Mouse (Mus musculus) neural tube, embryonic 15.5 days (tissue): ENCODE results near the gene Irs3. TPM values are rescaled to one million over a fixed set of nuclear protein-coding genes. Genes with fewer than 3 reads are reported as not detected.
"Not testable (repeated sequence)": the region's sequence is repeated elsewhere in the genome, so short reads cannot be mapped to it uniquely, and the experiment has no call there.

Source experiments
- ATAC-seq: fragments of 200-750 bp; cut with Nextera tagmentation; 2 replicates; pipeline ENCODE4 v1.8.0; 2017; ENCODE audit warnings: mild to moderate bottlenecking, moderate TSS enrichment, moderate library complexity; ENCODE audit not compliant: low FRiP score
- H3K27ac ChIP-seq: fragments of 300-500 bp; sonication (generic); replicated peaks from 2 replicates; pipeline ENCODE4 v1.5.1; 2015; ENCODE audit warnings: mild to moderate bottlenecking, inconsistent platforms
- H3K27me3 ChIP-seq: fragments of 300-500 bp; sonication (generic); replicated peaks from 2 replicates; pipeline ENCODE4 v1.6.1; 2015; ENCODE audit warnings: inconsistent platforms
- H3K36me3 ChIP-seq: fragments of 300-500 bp; sonication (generic); 2 replicates; pipeline ENCODE4 v1.6.1; 2015; ENCODE audit warnings: inconsistent platforms
- H3K4me1 ChIP-seq: fragments of 300-500 bp; sonication (generic); 2 replicates; pipeline ENCODE4 v1.6.1; 2015; ENCODE audit warnings: inconsistent platforms
- H3K4me2 ChIP-seq: fragments of 300-500 bp; sonication (generic); 2 replicates; pipeline ENCODE4 v1.6.1; 2015; ENCODE audit warnings: inconsistent platforms, mild to moderate bottlenecking, moderate library complexity
- H3K4me3 ChIP-seq: fragments of 300-500 bp; sonication (generic); replicated peaks from 2 replicates; pipeline ENCODE4 v1.5.1; 2015; ENCODE audit warnings: mild to moderate bottlenecking, inconsistent platforms
- H3K9ac ChIP-seq: fragments of 300-500 bp; sonication (generic); replicated peaks from 2 replicates; pipeline ENCODE4 v1.6.1; 2015; ENCODE audit warnings: mild to moderate bottlenecking, inconsistent platforms
- H3K9me3 ChIP-seq: fragments of 300-500 bp; sonication (generic); replicated peaks from 2 replicates; pipeline ENCODE4 v1.6.1; 2016; ENCODE audit warnings: inconsistent platforms
- WGBS: fragments of 180-500 bp; shearing (Covaris S2); methylation state at CpG from one replicate; pipeline ENCODE4 v1.1.7; 2015; ENCODE audit warnings: mixed read lengths; 5-methylcytosine and 5-hydroxymethylcytosine counted together
- polyA plus RNA-seq: library from polyadenylated mRNA; unstranded; fragments of >200 nt; fragmentation: Nextera tagmentation; extraction: Ambion mirVana; gene quantifications from 2 replicates; pipeline ENCODE4 v1.2.1, GENCODE M21; 2015

Gene Irs3
- polyA plus RNA-seq, 1 experiment from 2014 or later = 0.12 TPM

GRCm38 (mm10) chr5:137631591-137631990, 13.9 kb downstream of the Irs3 start:
- Histone ChIP-seq H3K27me3 (no peaks in the 10 kb centered on the region), H3K4me2 (peak overlapping the region; percentile 96), H3K27ac (peak overlapping the region; percentile 41; the same call in 1 of the 2 replicates), H3K9me3 (no peaks in the 10 kb centered on the region), H3K4me3 (no peak overlapping the region), H3K36me3 (peaks cover 26% of the 10 kb centered on the region), H3K9ac (peak overlapping the region; percentile 17; the same call in 1 of the 2 replicates), H3K4me1 (peaks cover 43% of the 10 kb centered on the region)
- ATAC-seq = no peak
- 69% methylated on average over 4 of the region's 4 CpGs for WGBS

- 63% methylated on average over 9 of the region's 9 CpGs for WGBS
- H3K36me3 ChIP-seq = peaks cover 23% of the 10 kb centered on the region
- H3K27ac ChIP-seq = peak overlapping the region; percentile 38; the same call in 1 of the 2 replicates
- no peaks in the 10 kb centered on the region for H3K27me3 ChIP-seq
- peaks cover 43% of the 10 kb centered on the region for H3K4me1 ChIP-seq
- no peaks in the 10 kb centered on the region for H3K9me3 ChIP-seq
- H3K9ac ChIP-seq = peak overlapping the region; percentile 28; the same call in 1 of the 2 replicates
- H3K4me2 ChIP-seq = peak overlapping the region; percentile 96
- no peak for ATAC-seq
- no peak overlapping the region; the same call in 1 of the 2 replicates for H3K4me3 ChIP-seq
These were observed 14.3 kb downstream of the Irs3 start for GRCm38 (mm10) chr5:137631171-137631570.

- H3K36me3 ChIP-seq = peaks cover 17% of the 10 kb centered on the region
- H3K4me3 ChIP-seq = peak overlapping the region; percentile 99
- H3K4me1 ChIP-seq = peaks cover 43% of the 10 kb centered on the region
- peak overlapping the region; percentile 96 for H3K4me2 ChIP-seq
- H3K27me3 ChIP-seq = no peaks in the 10 kb centered on the region
- 33% methylated on average over 3 of the region's 3 CpGs for WGBS
- no peak for ATAC-seq
- peak overlapping the region; percentile 60; the same call in 1 of the 2 replicates for H3K27ac ChIP-seq
- H3K9me3 ChIP-seq = no peaks in the 10 kb centered on the region
- peak overlapping the region; percentile 89 for H3K9ac ChIP-seq
These were observed 14.9 kb downstream of the Irs3 start for GRCm38 (mm10) chr5:137630602-137631001.

GRCm38 (mm10) chr5:137629906-137630545, 15.5 kb downstream of the Irs3 start:
- peak overlapping the region; percentile 89 for H3K9ac ChIP-seq
- H3K4me3 ChIP-seq = peak overlapping the region; percentile 99
- peaks cover 43% of the 10 kb centered on the region for H3K4me1 ChIP-seq
- peak overlapping the region; percentile 96 for H3K4me2 ChIP-seq
- H3K36me3 ChIP-seq = peaks cover 12% of the 10 kb centered on the region; the same call in 1 of the 2 replicates
- no peaks in the 10 kb centered on the region for H3K27me3 ChIP-seq
- no peaks in the 10 kb centered on the region for H3K9me3 ChIP-seq
- WGBS = 29% methylated on average over 6 of the region's 6 CpGs
- ATAC-seq = no peak
- H3K27ac ChIP-seq = peak overlapping the region; percentile 92

- ATAC-seq = peak; percentile 20; the same call in 1 of the 2 replicates
- WGBS = under 1% methylated on average over 23 of the region's 23 CpGs
These were observed 16.2 kb downstream of the Irs3 start for GRCm38 (mm10) chr5:137629306-137629721.

GRCm38 (mm10) chr5:137628498-137629305, 16.8 kb downstream of the Irs3 start, which contains the start of the genes Fbxo24, Lrch4 and Gm20605:
TSS of gene Fbxo24 (minus strand) at chr5:137629002.
TSS of gene Lrch4 (plus strand) at chr5:137629121.
TSS of gene Gm20605 (plus strand) at chr5:137629175.
- peaks cover 7% of the 10 kb centered on the region; the same call in 1 of the 2 replicates for H3K36me3 ChIP-seq
- H3K4me3 ChIP-seq = peak within 1 kb of the TSS; percentile 99
- H3K4me1 ChIP-seq = peaks cover 43% of the 10 kb centered on the region
- H3K27ac ChIP-seq = peak within 1 kb of the TSS; percentile 92
- no peaks in the 10 kb centered on the region for H3K27me3 ChIP-seq
- H3K9ac ChIP-seq = peak within 1 kb of the TSS; percentile 89
- no peaks in the 10 kb centered on the region for H3K9me3 ChIP-seq
- H3K4me2 ChIP-seq = peak within 1 kb of the TSS; percentile 96
- peak; percentile 99 for ATAC-seq
- under 1% methylated on average over 40 of the region's 46 CpGs for WGBS

More at GRCm38 (mm10) chr5:137629306-137629721, 16.2 kb downstream of the Irs3 start:
- no peaks in the 10 kb centered on the region for H3K9me3 ChIP-seq
- peak overlapping the region; percentile 89 for H3K9ac ChIP-seq
- no peaks in the 10 kb centered on the region for H3K27me3 ChIP-seq
- H3K4me1 ChIP-seq = peaks cover 43% of the 10 kb centered on the region
- H3K4me3 ChIP-seq = peak overlapping the region; percentile 99
- peak overlapping the region; percentile 92 for H3K27ac ChIP-seq
- H3K36me3 ChIP-seq = peaks cover 12% of the 10 kb centered on the region; the same call in 1 of the 2 replicates
- peak overlapping the region; percentile 96 for H3K4me2 ChIP-seq

- no peaks in the 10 kb centered on the region for H3K9me3 ChIP-seq
- H3K9ac ChIP-seq = peak overlapping the region; percentile 67
- H3K27me3 ChIP-seq = no peaks in the 10 kb centered on the region
- H3K4me1 ChIP-seq = peaks cover 39% of the 10 kb centered on the region
- ATAC-seq = no peak
- H3K27ac ChIP-seq = peak overlapping the region; percentile 91
- no peaks in the 10 kb centered on the region for H3K36me3 ChIP-seq
- peak overlapping the region; percentile 74 for H3K4me2 ChIP-seq
- WGBS = 5% methylated on average over 9 of the region's 9 CpGs
- H3K4me3 ChIP-seq = peak overlapping the region; percentile 59
These were observed 17.5 kb downstream of the Irs3 start for GRCm38 (mm10) chr5:137627991-137628390.

GRCm38 (mm10) chr5:137623937-137624530, 21.5 kb downstream of the Irs3 start:
- Histone ChIP-seq H3K4me2 (no peak overlapping the region), H3K9me3 (no peaks in the 10 kb centered on the region), H3K27ac (no peak overlapping the region), H3K9ac (no peak overlapping the region), H3K4me1 (peaks cover 6% of the 10 kb centered on the region), H3K4me3 (no peak overlapping the region), H3K36me3 (no peaks in the 10 kb centered on the region), H3K27me3 (no peaks in the 10 kb centered on the region)
- WGBS = 89% methylated on average over 11 of the region's 11 CpGs
- ATAC-seq = no peak

- H3K9me3 ChIP-seq = no peaks in the 10 kb centered on the region
- H3K27ac ChIP-seq = no peak overlapping the region
- 0 out of 2 replicates have a peak, but pooled peaks cover 6% of the 10 kb centered on the region for H3K4me1 ChIP-seq
- no peak overlapping the region for H3K4me2 ChIP-seq
- no peak overlapping the region for H3K9ac ChIP-seq
- H3K36me3 ChIP-seq = no peaks in the 10 kb centered on the region
- no peak for ATAC-seq
- no peaks in the 10 kb centered on the region for H3K27me3 ChIP-seq
- 90% methylated on average over 7 of the region's 7 CpGs for whole genome bisulfite sequencing
- no peak overlapping the region for H3K4me3 ChIP-seq
These were observed 30.2 kb downstream of the Irs3 start for GRCm38 (mm10) chr5:137615347-137615746.

- not testable (repeated sequence) for H3K27ac ChIP-seq, H3K9ac ChIP-seq, H3K4me1 ChIP-seq, H3K4me2 ChIP-seq, ATAC-seq, H3K9me3 ChIP-seq, H3K27me3 ChIP-seq, H3K36me3 ChIP-seq, H3K4me3 ChIP-seq
- WGBS = 90% methylated on average over 2 of the region's 2 CpGs
These were observed 30.6 kb downstream of the Irs3 start for GRCm38 (mm10) chr5:137614921-137615320.

GRCm38 (mm10) chr5:137613550-137613949, 32.0 kb downstream of the Irs3 start, which contains the start of gene Pcolce:
TSS of gene Pcolce (minus strand) at chr5:137613784.
- no peak for ATAC-seq
- WGBS = 63% methylated on average over 11 of the region's 11 CpGs

More at GRCm38 (mm10) chr5:137613550-137613949, 32.0 kb downstream of the Irs3 start, which contains the start of gene Pcolce:
- H3K4me2 ChIP-seq = no peak within 1 kb of the TSS
- no peaks in the 10 kb centered on the region for H3K36me3 ChIP-seq
- no peak within 1 kb of the TSS for H3K9ac ChIP-seq
- no peak within 1 kb of the TSS for H3K27ac ChIP-seq
- H3K9me3 ChIP-seq = no peaks in the 10 kb centered on the region
- H3K4me1 ChIP-seq = peaks cover 12% of the 10 kb centered on the region
- H3K4me3 ChIP-seq = no peak within 1 kb of the TSS
- peaks cover 5% of the 10 kb centered on the region; the same call in 1 of the 2 replicates for H3K27me3 ChIP-seq
